Mouse (Mus musculus) neural tube, embryonic 14.5 days (tissue): ENCODE data around the gene Zbtb17. TPM values are rescaled to one million over a fixed set of nuclear protein-coding genes. Genes with fewer than 3 reads are reported as not detected.

ENCODE experiments used
- ATAC-seq: fragments of 200-750 bp; cut with Nextera tagmentation; 2 replicates; pipeline ENCODE4 v1.8.0; 2017; ENCODE audit warnings: low read depth, mild to moderate bottlenecking, moderate TSS enrichment, moderate library complexity
- H3K27ac ChIP-seq: fragments of 300-500 bp; sonication (generic); 2 replicates; pipeline ENCODE4 v1.5.1; 2014; ENCODE audit warnings: low read depth, mild to moderate bottlenecking, control low read depth, low read length, moderate library complexity, mixed read lengths
- H3K27me3 ChIP-seq: fragments of 300-500 bp; sonication (generic); 2 replicates; pipeline ENCODE4 v1.6.1; 2014; ENCODE audit warnings: low read length; ENCODE audit not compliant: control insufficient read depth, insufficient read depth
- H3K36me3 ChIP-seq: fragments of 300-500 bp; sonication (generic); 2 replicates; pipeline ENCODE4 v1.6.1; 2014; ENCODE audit warnings: low read length, mixed read lengths; ENCODE audit not compliant: control insufficient read depth, insufficient read depth
- H3K4me1 ChIP-seq: fragments of 300-500 bp; sonication (generic); 2 replicates; pipeline ENCODE4 v1.6.1; 2014; ENCODE audit warnings: low read length; ENCODE audit not compliant: control insufficient read depth, insufficient read depth
- H3K4me2 ChIP-seq: fragments of 300-500 bp; sonication (generic); 2 replicates; pipeline ENCODE4 v1.6.1; 2014; ENCODE audit warnings: mild to moderate bottlenecking, low read depth, low read length, control low read depth
- H3K4me3 ChIP-seq: fragments of 300-500 bp; sonication (generic); 2 replicates; pipeline ENCODE4 v1.5.1; 2014; ENCODE audit warnings: low read depth, low read length, control low read depth, mixed read lengths
- H3K9ac ChIP-seq: fragments of 300-500 bp; sonication (generic); replicated peaks from 2 replicates; pipeline ENCODE4 v1.6.1; 2014; ENCODE audit warnings: low read depth, mild to moderate bottlenecking, control low read depth, low read length, mixed read lengths
- H3K9me3 ChIP-seq: fragments of 300-500 bp; sonication (generic); 2 replicates; pipeline ENCODE4 v1.6.1; 2016; ENCODE audit warnings: low read length; ENCODE audit not compliant: control insufficient read depth
- WGBS: fragments of 180-500 bp; shearing (Covaris S2); extraction: QIAGEN DNeasy Blood & Tissue Kit; methylation state at CpG from one replicate; pipeline ENCODE4 v1.1.7; 2014; 5-methylcytosine and 5-hydroxymethylcytosine counted together
- polyA plus RNA-seq: library from polyadenylated mRNA; unstranded; fragments of >200 nt; fragmentation: Nextera tagmentation; extraction: Ambion mirVana; gene quantifications from 2 replicates; pipeline ENCODE4 v1.2.1, GENCODE M21; 2014

Gene Zbtb17
- polyA plus RNA-seq, 1 experiment from 2014 or later = 32.2 TPM

- no peak for ATAC-seq
- H3K36me3 ChIP-seq = no peaks in the 10 kb centered on the region; the same call in 1 of the 2 replicates
- no peak overlapping the region for H3K4me2 ChIP-seq
- H3K4me3 ChIP-seq = no peak overlapping the region
- H3K27ac ChIP-seq = no peak overlapping the region
- no peaks in the 10 kb centered on the region for H3K9me3 ChIP-seq
- WGBS = 82% methylated on average over 14 of the region's 14 CpGs
- no peaks in the 10 kb centered on the region for H3K27me3 ChIP-seq
- H3K9ac ChIP-seq = no peak overlapping the region
- 0 out of 2 replicates have a peak, but pooled peaks cover 4% of the 10 kb centered on the region for H3K4me1 ChIP-seq
These were observed 10.3 kb downstream of the Zbtb17 start for GRCm38 (mm10) chr4:141454581-141455350.

GRCm38 (mm10) chr4:141455526-141455925 is 11.1 kb downstream of the Zbtb17 start:
- H3K36me3 ChIP-seq = no peaks in the 10 kb centered on the region; the same call in 1 of the 2 replicates
- H3K27me3 ChIP-seq = no peaks in the 10 kb centered on the region
- no peak overlapping the region for H3K4me2 ChIP-seq
- WGBS = 84% methylated on average over 4 of the region's 4 CpGs
- no peaks in the 10 kb centered on the region for H3K9me3 ChIP-seq
- no peak overlapping the region for H3K9ac ChIP-seq
- no peak overlapping the region for H3K4me3 ChIP-seq
- 0 out of 2 replicates have a peak, but pooled peaks cover 4% of the 10 kb centered on the region for H3K4me1 ChIP-seq
- no peak for ATAC-seq
- no peak overlapping the region for H3K27ac ChIP-seq

- Histone ChIP-seq H3K4me1 (0 out of 2 replicates have a peak, but pooled peaks cover 4% of the 10 kb centered on the region), H3K9ac (no peak overlapping the region), H3K27me3 (no peaks in the 10 kb centered on the region), H3K36me3 (no peaks in the 10 kb centered on the region; the same call in 1 of the 2 replicates), H3K9me3 (no peaks in the 10 kb centered on the region), H3K4me3 (no peak overlapping the region), H3K4me2 (no peak overlapping the region), H3K27ac (no peak overlapping the region)
- no peak for ATAC-seq
- WGBS = 93% methylated on average over 14 of the region's 14 CpGs
These were observed 11.9 kb downstream of the Zbtb17 start for GRCm38 (mm10) chr4:141456193-141456938.

GRCm38 (mm10) chr4:141458236-141458635 is 13.8 kb downstream of the Zbtb17 start:
- 0 out of 2 replicates have a peak, but pooled peaks have one; percentile 34 for ATAC-seq
- Histone ChIP-seq H3K27me3 (no peaks in the 10 kb centered on the region), H3K4me3 (no peak overlapping the region), H3K4me2 (no peak overlapping the region), H3K36me3 (peaks cover 7% of the 10 kb centered on the region), H3K9ac (0 out of 2 replicates have a peak overlapping the region, but pooled peaks have one; percentile 7), H3K9me3 (no peaks in the 10 kb centered on the region), H3K27ac (no peak overlapping the region), H3K4me1 (0 out of 2 replicates have a peak, but pooled peaks cover 4% of the 10 kb centered on the region)
- WGBS = 15% methylated on average over 7 of the region's 7 CpGs

GRCm38 (mm10) chr4:141458888-141459287 is 14.4 kb downstream of the Zbtb17 start:
- Histone ChIP-seq H3K36me3 (peaks cover 12% of the 10 kb centered on the region), H3K27ac (no peak overlapping the region), H3K4me3 (no peak overlapping the region), H3K4me2 (no peak overlapping the region), H3K9me3 (no peaks in the 10 kb centered on the region), H3K27me3 (no peaks in the 10 kb centered on the region), H3K4me1 (0 out of 2 replicates have a peak, but pooled peaks cover 4% of the 10 kb centered on the region), H3K9ac (no peak overlapping the region)
- 60% methylated on average over 3 of the region's 3 CpGs for WGBS
- no peak for ATAC-seq

GRCm38 (mm10) chr4:141459766-141460165 is 15.3 kb downstream of the Zbtb17 start:
- H3K9me3 ChIP-seq = no peaks in the 10 kb centered on the region
- peaks cover 20% of the 10 kb centered on the region for H3K36me3 ChIP-seq
- no peak overlapping the region for H3K4me2 ChIP-seq
- H3K27me3 ChIP-seq = no peaks in the 10 kb centered on the region
- 92% methylated on average over 9 of the region's 9 CpGs for WGBS
- ATAC-seq = no peak
- H3K27ac ChIP-seq = no peak overlapping the region
- 0 out of 2 replicates have a peak, but pooled peaks cover 4% of the 10 kb centered on the region for H3K4me1 ChIP-seq
- H3K4me3 ChIP-seq = no peak overlapping the region
- H3K9ac ChIP-seq = no peak overlapping the region

GRCm38 (mm10) chr4:141460481-141460880 is 16.0 kb downstream of the Zbtb17 start:
- Histone ChIP-seq H3K4me1 (0 out of 2 replicates have a peak, but pooled peaks cover 4% of the 10 kb centered on the region), H3K9ac (no peak overlapping the region), H3K9me3 (no peaks in the 10 kb centered on the region), H3K27ac (no peak overlapping the region), H3K27me3 (no peaks in the 10 kb centered on the region), H3K4me2 (no peak overlapping the region), H3K4me3 (no peak overlapping the region), H3K36me3 (peaks cover 28% of the 10 kb centered on the region)
- WGBS = 99% methylated on average over 4 of the region's 4 CpGs
- ATAC-seq = no peak

GRCm38 (mm10) chr4:141461088-141461487 is 16.6 kb downstream of the Zbtb17 start:
- WGBS = 42% methylated on average over 12 of the region's 12 CpGs
- ATAC-seq = no peak
- H3K9me3 ChIP-seq = no peaks in the 10 kb centered on the region
- H3K27me3 ChIP-seq = no peaks in the 10 kb centered on the region
- no peak overlapping the region for H3K4me3 ChIP-seq
- no peak overlapping the region for H3K4me2 ChIP-seq
- H3K9ac ChIP-seq = no peak overlapping the region
- peaks cover 34% of the 10 kb centered on the region for H3K36me3 ChIP-seq
- H3K4me1 ChIP-seq = 0 out of 2 replicates have a peak, but pooled peaks cover 4% of the 10 kb centered on the region
- H3K27ac ChIP-seq = no peak overlapping the region

GRCm38 (mm10) chr4:141461576-141461975 is 17.1 kb downstream of the Zbtb17 start:
- no peaks in the 10 kb centered on the region for H3K9me3 ChIP-seq
- no peak overlapping the region for H3K9ac ChIP-seq
- no peak overlapping the region for H3K27ac ChIP-seq
- H3K4me1 ChIP-seq = 0 out of 2 replicates have a peak, but pooled peaks cover 4% of the 10 kb centered on the region
- no peak overlapping the region for H3K4me2 ChIP-seq
- H3K36me3 ChIP-seq = peaks cover 39% of the 10 kb centered on the region
- H3K4me3 ChIP-seq = no peak overlapping the region
- no peaks in the 10 kb centered on the region for H3K27me3 ChIP-seq
- ATAC-seq = no peak
- 89% methylated on average over 12 of the region's 12 CpGs for WGBS
